Mouse (Mus musculus) thymus, postnatal 0 days (tissue): ENCODE data around the gene Syde1. TPM values are rescaled to one million over a fixed set of nuclear protein-coding genes. Genes with fewer than 3 reads are reported as not detected.

ENCODE experiments used
- DNase-seq: peaks from one replicate; pipeline ENCODE4 v3.0.0-alpha.2; 2015; ENCODE audit warnings: low spot score
- polyA plus RNA-seq: library from polyadenylated mRNA; unstranded; fragments of >200 nt; fragmentation: Nextera tagmentation; extraction: Ambion mirVana; gene quantifications from 2 replicates; pipeline ENCODE4 v1.2.1, GENCODE M21; 2015

The Syde1 gene
- polyA plus RNA-seq, 1 experiment from 2014 or later, result 3.5 TPM

DNA sequence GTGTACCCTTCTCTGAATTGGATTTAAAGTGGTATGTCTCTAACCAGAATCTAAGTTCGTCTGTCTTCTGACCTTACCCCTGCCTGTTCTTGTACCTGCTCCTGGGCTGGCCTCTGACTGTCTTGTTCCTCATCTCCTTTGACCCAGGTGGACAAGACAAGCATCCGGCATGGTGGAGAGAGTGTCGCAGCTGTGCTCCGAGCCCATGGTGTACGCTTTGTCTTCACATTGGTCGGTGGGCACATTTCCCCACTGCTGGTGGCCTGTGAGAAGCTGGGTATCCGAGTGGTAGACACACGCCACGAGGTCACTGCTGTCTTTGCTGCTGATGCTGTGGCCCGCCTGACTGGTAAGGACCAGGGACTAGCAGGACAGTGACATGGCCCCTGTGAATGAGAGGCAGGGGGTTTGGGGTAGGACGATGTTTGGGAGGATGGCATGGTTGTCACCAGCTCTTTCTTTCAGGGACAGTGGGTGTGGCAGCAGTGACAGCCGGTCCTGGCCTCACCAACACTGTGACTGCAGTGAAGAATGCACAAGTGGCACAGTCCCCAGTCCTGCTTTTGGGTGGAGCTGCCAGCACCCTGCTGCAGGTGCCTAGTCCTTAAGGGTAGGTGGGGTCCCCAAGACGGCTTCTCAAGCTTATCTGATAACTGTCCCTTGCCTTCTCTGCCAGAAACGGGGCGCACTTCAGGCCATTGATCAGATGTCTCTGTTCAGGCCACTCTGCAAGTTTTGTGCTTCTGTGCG lies 15.2 kb downstream of the Syde1 start:
- no peak for DNase-seq

DNA sequence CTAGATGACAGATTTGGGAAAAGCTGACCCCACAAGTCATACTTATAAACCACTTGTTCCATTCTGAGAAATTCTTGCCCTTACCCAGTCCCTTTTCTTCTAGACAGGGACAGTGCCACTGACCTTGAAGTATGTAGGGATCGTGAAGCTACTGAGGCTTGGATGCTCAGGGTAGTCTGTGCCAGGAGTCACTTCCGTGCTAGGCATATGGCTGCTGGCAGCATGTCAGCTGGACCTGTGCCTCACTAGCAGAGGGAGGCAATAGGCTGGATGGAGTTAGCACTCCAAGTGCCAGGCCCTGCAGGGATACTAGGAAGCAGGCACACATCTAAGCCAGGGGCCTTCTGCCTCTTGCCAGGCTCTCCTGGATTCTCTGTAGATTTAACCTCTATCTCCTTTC lies 16.1 kb downstream of the Syde1 start:
- DNase-seq, result no peak

- no peak for DNase-seq
Measured at GRCm38 (mm10) chr10:78575105-78575632, 16.6 kb downstream of the Syde1 start.

- peak; percentile 98 for DNase-seq
Measured at GRCm38 (mm10) chr10:78574250-78575104, 17.3 kb downstream of the Syde1 start, which contains the start of gene Ilvbl. Ilvbl (plus strand) TSS chr10:78574346.

DNA sequence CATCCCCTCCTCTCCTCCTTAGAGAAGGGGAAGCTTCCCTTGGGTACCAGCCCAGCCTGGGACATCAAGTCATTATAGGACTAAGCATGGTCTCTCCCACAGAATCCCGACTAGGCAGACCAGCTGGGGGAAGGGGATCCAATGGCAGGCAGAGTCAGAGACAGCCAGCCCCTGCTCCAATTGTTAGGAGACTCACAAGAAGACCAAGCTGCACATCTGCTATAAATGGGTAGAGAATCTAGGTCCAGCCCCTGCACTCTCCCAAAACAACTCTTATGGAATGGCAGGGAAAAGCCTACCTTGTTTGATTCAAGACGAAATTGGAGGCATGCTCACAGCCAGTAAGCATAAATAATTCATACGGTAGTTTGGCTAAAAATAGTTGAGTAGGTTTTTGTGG lies 18.5 kb downstream of the Syde1 start:
- no peak for DNase-seq

GRCm38 (mm10) chr10:78570897-78571296 lies 20.9 kb downstream of the Syde1 start:
- DNase-seq, result no peak

DNA sequence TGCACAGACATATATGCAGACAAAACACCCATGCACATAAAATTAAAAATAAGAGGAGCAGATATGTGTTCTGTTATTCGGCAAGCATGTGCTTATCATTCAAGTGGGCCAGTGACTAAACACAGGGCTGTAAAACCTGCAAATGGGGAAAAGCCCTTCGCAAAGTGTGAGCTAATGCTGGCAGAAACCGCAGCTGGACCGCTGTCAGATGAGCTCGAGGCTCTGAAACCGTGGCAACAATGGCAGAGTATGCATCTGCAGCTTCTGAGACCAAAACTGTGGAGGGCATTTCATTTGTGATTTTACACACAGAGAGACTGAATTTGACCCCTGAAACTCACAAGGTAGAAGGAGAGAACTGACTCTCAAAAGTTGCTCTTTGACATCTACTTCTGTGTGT lies 21.3 kb downstream of the Syde1 start:
- no peak for DNase-seq

DNA sequence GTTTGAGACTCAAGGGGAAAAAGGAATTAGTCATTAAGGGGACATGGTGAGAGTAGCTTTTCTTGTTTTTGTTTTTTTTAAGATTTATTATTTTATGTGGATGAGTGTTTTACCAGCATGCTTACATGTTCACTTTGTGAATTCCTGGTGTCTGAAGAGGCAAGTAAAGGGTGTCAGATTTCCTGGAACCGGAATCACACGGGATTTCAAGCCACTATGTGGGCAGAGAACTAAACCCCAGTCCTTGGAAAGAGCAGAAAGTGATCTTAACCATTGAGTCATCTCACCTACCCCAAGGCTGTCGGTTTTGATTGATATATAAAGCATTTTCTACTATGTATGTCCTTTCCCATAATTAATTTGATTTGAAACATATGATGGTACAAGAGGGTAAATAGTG lies 22.1 kb downstream of the Syde1 start:
- no peak for DNase-seq

GRCm38 (mm10) chr10:78569191-78569590 lies 22.6 kb downstream of the Syde1 start:
- no peak for DNase-seq

- no peak for DNase-seq
Measured at GRCm38 (mm10) chr10:78565070-78565469, 26.7 kb downstream of the Syde1 start.

GRCm38 (mm10) chr10:78540943-78541342 lies 50.8 kb downstream of the Syde1 start:
- peak; percentile 66 for DNase-seq

Other genes with a start within 250 kb of the Syde1 start
- 139 and 152 TPM in 2 replicates for gene Agpat3, start 239.5 kb downstream of the Syde1 start, polyA plus RNA-seq
- 373 and 391 TPM in 2 replicates for gene Rrp1, start 178.9 kb downstream of the Syde1 start, polyA plus RNA-seq
- 1,727 and 1,921 TPM in 2 replicates for gene Cstb, start 166.3 kb downstream of the Syde1 start, polyA plus RNA-seq
- gene Pdxk, start 127.0 kb downstream of the Syde1 start, polyA plus RNA-seq, result 16.4 and 17.9 TPM in 2 replicates
- gene Olfr1358, start 74.5 kb downstream of the Syde1 start, polyA plus RNA-seq, result not detected in 2 replicates
- 300 and 352 TPM in 2 replicates for gene Ilvbl, start 17.6 kb downstream of the Syde1 start, polyA plus RNA-seq
- gene Olfr1357, start 26.1 kb upstream of the Syde1 start, polyA plus RNA-seq, result 0.05 and 0.18 TPM in 2 replicates
- gene Casp14, start 126.3 kb upstream of the Syde1 start, polyA plus RNA-seq, result 0.14 and 0.20 TPM in 2 replicates
- gene Ccdc105, start 161.1 kb upstream of the Syde1 start, polyA plus RNA-seq, result not detected in 2 replicates
- 0.09 and 0.14 TPM in 2 replicates for gene Slc1a6, start 188.5 kb upstream of the Syde1 start, polyA plus RNA-seq